Mouse (Mus musculus) thymus, postnatal 14 days (tissue): ENCODE results near the gene Sned1.
"Not testable (repeated sequence)": the region's sequence is repeated elsewhere in the genome, so short reads cannot be mapped to it uniquely, and the experiment has no call there.

ENCODE experiments used
- DNase-seq: peaks from one replicate; pipeline ENCODE4 v3.0.0; 2021

Gene Sned1

DNA sequence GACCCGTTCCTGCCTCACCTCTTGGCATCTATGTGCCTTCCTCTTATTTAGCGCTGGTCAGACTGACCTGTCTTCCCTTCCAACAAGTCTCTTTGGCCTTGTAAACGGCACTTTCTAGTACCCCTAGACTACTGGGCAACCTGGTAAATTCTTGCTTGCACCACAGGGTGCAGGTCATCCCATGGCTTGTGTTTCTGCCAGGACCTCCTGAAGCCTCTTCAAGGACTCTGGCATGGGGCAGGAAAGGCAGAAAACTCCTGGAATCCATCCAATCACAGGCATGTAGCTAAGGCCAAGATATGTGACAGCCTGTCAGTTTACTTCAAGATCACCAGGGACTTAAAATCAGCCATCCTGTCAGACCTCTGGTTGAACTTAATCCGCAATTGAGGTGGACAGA is 6.0 kb upstream of the Sned1 start:
- DNase-seq = no peak

DNA sequence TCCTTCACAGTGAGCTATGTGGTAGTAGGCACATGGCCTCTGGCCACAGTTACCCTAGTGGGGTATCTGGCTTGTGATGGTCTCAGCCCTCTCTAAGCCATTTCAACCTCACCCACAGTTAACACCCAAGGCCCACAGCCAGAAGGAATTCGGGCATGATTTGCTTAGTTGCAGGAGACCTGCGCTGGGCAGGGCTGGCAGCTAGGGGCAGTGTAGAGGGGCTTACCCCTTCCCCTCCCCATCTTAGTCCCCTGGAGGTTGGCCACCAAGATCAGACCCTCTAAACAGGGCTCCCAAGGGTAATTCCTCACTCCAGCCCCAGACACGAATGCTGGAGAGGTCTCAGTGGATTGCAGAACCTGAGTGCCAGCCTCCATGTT is 894 bp downstream of the Sned1 start:
- no peak for DNase-seq

DNA sequence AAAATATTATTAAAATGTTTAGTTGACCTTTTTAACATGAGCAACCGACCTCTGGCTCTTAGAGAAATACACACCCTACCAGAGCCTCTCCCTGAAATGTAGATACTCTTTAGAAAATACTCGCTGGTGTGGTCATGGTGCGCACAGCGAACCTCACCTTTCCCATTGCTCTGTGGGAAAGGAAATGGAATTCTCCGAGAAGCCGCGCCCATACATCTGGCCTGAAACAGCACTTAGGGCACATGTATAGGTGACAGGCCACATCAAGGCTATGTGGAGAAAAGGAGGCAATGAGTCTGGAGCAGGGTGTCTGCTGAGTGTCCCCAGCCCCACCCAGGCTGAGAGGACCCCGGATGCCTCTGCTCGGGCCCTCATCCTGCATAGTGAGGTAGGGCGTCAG is 2.0 kb downstream of the Sned1 start:
- DNase-seq = no peak

DNA sequence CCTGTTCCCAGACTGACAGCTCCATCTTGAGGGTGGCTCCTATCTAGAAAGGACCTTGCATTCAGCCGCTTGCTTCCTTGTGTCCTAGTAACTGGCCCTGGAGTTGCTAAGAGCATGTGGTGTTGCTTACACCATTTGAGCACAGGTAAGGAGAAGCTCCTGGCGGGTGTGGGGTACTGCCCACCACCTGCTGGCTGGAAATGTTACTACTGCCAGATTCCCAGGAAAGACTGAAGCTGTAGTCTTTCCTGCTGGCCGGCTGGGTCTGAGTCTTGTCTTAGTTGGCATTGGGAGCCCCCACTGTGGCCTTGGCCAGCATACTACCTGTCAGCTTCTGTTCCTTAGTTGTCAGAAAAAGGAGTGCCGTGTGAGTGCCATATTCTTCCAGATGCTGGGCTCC is 2.6 kb downstream of the Sned1 start:
- DNase-seq = no peak

DNA sequence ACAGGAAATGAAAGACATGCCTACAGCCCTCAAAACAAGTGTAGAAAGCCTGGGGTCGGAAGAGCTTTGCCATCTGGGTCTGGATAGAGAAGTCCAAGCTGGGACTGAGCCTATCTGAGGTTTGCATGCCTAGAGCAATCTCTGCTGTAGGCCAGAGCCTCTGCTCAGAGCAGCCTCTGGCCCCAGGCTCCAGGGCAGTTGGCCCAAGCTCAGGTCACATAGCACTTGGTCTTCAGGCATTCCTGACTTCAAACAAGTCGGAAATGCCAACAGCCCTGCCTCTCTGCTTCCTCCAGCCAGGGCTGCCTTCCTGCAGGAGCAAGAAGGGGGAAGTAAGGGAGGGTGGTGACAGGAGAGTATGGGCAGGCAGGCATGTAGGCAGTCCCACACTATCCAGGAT is 10.3 kb downstream of the Sned1 start:
- no peak for DNase-seq

DNA sequence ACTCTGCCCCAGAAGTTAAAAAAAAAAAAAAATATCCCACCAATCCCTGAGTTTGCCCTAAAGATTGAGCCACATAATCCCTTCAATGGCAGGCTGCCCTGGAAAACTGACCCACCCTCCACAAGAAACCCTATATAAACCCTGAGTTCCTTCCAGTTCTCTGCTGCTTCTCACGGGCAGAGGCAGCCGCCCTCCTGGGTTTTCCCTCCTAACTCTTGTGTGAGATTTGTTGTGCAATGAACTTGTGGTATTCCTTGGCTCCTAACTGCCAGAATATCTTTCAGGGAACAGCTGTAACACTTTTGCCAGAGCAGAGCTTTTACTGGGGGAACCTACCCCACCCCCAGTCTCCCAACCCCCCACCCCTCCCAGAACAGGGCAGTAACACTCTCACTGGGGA is 16.9 kb downstream of the Sned1 start:
- DNase-seq = no peak

DNA sequence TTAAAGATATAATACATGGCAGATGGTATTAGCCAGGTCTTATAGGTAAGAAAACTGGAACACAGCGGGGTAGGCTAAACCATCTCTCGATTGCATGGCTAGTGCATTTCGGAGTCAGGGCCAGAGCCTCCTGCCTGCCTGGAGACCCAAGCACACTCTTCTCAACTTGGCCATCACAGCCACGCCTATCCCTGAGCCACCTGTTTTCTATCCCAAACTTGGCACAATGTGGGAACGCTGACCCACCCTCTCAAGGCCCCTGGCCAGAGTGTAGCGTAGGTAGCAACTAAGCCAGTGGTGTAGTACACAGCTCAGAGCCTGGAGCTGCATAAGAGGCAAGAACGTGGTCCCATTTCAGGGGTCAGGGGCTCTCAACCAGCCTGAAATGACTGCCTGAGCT is 20.1 kb downstream of the Sned1 start:
- no peak for DNase-seq

DNA sequence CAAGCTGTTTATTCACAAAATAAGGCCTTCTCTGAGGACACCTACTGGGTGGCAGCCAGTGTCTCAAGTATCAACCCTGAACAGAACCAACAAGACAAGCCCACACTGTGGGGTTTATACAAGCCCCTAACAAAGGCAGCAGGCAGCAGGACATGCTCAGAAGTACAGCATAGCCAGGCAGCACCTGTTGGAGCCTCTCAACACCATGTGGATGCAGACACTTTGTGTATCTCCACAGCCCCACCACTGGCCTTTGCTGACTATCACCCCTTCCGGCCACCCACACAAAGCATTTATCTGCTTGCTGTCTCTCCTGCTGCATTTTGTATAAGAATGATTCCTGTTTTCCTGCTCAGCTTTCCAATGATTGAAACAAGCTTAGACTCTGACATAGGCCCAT is 21.9 kb downstream of the Sned1 start:
- no peak for DNase-seq

DNA sequence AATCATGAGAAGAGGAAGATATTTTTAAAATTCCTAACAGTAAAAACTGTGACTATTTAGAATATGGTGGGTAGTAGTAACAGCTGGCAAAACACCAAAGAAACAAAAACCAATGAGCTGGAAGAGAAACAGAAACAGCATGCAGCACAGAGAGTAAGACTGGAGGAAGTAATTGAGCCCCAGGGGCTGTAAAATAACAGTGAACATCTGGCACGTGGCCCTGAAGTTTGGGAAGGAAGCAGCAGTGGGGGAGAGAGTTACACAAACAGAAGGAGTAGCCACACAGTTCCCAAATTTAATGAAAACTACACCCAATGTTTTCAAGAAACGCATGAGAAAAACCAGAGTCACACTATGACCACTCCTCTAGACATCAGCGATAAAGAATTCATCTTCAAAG is 31.6 kb downstream of the Sned1 start:
- DNase-seq = no peak

DNA sequence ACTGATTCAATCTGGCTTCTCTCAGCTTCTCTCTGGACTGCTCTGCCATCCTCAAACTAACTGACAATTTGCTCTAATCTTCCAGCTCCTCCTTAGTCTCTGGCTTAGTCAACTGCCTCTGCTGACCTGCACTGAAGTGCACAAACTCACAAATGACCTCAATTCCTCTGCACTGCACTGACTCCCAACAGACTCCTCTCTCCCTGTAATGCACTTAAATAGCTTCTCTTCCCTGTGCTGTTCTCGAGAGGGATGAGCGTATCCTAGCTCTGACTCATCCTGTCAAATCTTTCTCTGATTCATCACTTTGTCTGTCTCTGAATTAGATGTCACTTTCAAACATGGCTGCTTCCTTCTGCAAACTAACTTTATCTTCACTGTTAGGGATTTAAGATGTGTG is 32.6 kb downstream of the Sned1 start:
- no peak for DNase-seq

DNA sequence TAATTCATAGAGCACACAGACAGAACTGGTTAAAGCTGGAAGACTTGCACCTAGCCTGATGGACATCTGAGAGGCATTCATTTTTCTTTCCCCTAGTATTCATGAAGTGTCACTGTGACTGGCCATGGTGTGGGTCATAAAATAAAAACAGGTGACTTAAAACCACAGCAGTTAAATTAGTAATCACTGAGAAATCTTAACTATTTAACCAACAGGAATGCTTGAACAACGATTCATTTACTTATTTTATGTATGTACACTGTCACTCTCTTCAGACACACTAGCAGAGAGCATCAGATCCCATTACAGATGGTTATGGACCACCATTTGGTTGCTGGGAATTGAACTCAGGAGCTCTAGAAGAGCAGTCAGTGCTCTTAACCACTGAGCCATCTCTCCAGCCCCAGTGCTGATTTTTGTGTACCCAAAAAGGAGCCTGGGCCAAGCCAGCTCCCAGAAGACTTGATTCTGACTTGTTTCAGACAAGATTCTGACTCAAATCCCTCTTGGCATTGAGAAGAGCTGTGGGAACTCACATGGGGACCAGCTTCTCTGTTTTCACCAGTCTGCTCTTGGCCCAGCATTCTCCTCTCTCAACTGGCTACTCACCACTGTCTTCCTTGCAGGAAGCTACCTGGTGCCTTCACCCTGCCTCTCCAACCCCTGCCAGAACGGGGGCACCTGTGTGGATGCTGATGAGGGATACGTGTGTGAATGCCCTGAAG is 35.0 kb downstream of the Sned1 start:
- no peak for DNase-seq

DNA sequence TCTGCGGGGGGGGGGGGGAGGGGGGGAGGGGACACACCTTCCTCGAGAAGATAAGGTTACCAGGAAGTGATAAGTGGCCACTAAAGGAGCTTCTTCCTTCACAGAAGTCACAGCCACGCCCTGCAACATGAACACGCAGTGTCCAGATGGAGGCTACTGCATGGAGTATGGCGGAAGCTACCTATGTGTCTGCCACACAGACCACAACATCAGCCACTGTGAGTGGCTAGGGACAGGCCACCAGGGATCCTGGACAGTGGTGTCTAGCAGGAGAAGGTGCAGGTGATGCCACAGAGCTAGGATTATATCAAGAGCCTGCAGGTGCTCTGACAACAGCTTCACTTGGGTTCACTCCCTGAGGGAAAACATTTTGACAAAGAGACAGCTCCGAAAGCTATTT is 36.1 kb downstream of the Sned1 start:
- DNase-seq = no peak

DNA sequence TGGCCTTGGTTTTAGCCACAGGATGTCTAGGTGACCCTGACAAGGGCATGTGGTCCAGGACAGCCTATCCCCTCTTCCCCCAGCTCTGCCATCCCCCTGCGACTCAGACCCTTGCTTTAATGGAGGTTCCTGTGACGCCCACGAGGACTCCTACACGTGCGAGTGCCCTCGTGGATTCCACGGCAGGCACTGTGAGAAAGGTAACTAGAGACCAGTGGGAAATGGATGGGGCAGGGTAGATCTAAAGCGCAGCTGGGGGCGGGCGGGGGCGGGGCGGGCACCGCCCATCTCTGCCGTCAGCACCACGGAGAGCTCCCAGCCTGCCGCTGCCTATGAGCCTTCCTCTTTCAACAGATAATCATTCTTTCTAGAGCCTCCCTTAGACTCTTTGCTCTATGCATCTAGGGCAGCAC is 36.8 kb downstream of the Sned1 start:
- peak; percentile 66 for DNase-seq

DNA sequence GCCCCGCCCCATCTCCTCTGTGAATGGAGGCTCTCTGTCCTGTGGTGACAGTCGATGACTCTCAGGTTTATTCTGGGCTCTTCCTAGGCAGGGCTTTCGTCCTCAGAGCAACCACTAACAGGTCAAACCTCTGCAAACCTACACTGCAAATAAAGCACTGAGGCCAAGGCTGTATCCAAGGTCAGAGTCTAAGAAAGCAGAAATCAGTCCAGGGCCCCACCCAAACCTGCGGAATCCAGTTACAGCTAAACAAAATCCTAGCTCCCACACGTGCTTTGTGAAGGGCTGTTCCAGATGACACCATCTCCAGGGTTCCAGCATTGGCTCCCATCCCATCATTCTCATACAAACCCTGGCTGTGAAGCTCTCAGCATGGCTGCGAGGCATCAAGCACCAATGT is 39.9 kb downstream of the Sned1 start:
- DNase-seq = no peak

DNA sequence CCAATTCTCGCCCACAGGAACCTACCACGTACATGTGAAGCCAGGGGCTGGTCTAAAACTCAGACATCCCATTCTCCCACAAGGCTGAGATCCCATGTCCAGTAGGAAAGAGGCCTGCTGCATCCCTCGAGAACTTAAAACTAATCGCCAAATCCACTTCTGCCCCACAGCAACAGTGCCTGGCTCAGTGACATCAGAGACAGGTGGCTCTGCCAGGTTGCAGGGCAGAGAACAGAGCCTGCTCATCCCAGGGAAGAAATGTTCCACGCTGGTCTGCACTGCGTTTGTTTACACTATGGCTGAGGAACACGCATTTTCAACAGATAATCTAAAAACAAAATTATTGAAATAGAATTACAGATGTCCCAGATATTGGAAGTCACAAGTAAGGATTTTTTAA is 41.4 kb downstream of the Sned1 start:
- DNase-seq = no peak

DNA sequence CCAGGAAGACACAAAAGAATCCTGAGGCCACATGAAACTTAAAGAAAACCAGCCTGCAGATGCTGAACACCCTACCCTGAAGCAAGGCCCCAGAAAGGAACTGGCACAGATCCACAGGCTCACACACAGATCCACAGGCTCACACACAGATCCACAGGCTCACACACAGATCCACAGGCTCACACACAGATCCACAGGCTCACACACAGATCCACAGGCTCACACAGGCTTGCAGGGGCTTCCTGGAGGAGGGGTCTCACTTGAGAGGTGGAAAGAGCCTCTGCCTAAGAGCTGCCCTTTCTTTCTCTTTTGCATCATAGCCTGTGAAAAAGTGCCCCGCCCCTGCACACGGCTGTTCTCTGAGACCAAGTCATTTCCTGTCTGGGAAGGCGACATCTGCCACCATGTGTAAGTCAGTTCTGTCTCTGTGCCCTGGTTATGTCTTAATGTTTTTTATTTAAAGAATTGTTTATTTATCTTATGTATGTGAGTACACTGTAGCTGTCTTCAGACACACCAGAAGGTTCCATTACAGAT is 54.1 kb downstream of the Sned1 start:
- DNase-seq = peak; percentile 18

DNA sequence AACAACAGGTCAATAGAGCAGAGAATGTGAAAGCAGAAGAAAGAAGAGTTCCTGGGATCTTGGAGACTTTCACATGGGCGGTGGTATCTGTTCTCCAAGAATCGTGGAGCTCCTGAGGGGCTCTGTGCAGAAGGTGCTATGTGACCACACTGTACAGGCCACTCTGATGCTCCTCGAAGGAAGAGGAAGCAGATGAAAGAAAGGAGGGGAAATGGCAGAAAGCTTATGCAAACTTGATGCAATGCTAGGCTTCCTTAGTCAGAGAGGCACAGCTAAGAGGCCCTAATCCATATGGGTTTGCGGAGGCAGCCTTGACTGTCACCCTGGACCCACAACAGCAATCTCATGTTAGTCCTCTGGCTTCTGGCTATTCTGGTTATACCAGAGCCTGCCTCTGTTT is 55.3 kb downstream of the Sned1 start:
- DNase-seq = no peak

DNA sequence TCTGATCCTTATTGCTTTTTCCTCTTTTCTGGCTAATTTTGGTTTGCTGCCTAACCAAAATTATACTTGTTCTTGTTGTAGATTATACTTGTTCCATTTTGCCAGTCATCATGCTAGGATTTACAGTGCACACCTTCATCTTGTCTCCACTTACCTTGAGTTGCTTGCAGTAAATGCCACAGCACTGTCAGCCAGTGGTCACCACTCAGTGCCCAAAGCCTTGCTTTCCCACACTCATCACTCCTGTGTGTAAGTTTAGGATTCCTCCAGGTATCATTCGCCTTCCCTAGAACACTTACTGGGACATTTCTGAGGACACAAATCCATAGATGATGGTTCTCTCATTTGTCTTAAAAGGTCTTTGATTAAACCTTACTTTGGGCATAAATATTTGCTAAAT is 56.0 kb downstream of the Sned1 start:
- DNase-seq = no peak

DNA sequence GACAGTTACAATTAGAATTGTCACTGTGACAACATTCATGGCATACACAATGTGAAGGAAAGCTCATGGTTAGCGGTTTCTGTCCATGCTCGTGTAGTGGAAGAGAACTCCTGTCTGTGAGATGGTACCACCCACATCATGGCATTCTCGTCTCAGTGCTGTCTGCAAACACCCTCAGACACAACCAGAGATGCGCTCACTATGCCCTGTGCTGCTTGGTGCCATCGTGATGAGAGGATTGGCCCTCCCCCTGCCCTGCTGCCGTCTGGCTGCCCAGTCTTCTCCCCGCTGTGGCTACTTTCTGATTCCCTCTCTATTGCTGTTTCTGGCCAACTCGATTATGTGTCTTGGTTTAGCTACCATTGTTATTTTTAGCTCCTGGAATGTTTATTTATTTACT is 56.4 kb downstream of the Sned1 start:
- DNase-seq = no peak

DNA sequence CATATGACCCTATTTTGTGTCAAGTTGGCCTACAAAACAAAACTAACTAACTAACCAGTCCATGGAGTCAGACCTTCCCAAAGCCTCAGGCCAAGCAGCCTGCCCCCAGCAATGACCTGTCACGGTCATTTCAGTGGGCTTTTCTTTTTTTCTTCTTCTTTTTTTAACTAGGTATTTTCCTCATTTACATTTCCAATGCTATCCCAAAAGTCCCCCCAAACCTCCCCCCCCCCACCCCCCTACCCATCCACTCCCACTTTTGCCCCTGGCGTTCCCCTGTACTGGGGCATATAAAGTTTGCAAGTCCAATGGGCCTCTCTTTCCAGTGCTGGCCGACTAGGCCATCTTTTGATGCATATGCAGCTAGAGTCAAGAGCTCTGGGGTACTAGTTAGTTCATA is 58.9 kb downstream of the Sned1 start:
- not testable (repeated sequence) for DNase-seq

DNA sequence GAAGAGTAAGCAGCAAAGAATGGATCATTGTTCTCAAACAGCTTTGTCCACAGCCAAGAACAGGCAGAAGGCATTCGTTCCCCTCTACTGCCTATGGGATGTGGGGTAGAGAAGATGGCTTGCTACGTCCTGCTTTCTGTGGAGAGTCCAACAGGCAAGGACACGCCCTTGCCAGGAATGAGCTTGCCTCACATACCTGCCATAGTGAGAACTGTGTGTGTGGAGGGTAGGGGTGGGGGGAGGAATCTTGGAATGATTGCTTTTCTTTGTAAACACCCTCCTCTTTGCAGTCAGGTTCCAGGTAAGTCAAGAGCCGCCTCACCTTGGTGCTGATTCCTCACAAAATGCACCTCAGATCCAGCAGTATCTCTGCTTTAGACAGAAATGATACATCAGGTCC is 64.2 kb downstream of the Sned1 start:
- no peak for DNase-seq

DNA sequence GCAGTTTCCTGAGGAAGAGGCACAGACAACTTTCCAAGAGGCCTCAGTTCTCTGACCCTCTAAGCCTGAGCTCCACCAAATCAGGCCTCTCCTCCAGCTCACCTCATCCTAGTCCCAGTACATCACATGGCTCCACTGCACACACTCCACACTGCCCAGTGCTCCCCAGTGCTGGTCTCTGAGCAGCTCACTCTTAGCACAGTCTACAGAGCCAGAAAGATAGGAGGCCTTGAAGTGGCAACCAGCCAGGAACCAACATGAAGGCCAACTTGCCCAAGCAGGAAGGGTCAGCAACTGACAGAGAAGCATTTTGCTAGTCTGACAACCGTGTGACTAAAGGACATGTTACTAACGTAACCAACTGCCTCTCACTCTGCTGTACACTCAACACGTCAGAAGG is 64.9 kb downstream of the Sned1 start:
- no peak for DNase-seq

DNA sequence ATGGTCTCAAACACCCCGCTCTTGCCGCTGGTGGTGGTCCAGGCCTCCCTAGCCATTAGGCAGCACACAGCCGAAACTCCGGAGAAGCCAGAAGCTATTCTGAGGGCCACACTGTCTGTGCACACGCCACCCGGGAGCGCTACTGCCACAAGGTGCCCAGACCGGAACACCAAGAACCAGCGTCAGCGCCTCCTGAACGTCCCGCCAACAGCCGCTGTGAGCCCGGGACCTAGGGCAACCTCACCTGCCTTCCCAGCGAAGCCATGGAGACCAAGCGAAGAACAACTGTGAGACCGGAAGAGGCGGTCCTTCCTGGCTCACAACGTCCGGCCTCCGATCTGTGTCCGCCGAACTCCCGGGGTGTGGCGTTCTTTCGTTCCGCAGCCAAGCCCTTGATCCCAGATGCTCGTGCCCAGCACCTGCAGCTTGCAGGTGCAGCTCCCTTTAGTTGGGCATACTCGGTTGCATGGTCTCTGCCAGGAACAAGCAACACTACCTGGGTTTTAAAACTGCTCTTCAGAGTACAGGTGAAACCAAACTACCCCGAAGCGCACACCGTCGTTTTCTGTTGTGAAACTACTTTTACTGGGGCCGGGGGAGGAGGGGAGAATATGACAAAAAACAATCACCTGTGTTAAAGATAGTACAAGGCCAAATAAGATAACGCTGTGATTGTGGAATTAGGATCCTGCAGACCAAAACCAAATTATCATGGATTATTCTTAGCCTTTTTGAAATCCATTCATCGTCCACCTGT is 70.1 kb downstream of the Sned1 start, which contains the start of gene Mterf4:
TSS of gene Mterf4 (minus strand) at position 335 of the 757 bp plus-strand sequence.
- DNase-seq = peak; percentile 84

DNA sequence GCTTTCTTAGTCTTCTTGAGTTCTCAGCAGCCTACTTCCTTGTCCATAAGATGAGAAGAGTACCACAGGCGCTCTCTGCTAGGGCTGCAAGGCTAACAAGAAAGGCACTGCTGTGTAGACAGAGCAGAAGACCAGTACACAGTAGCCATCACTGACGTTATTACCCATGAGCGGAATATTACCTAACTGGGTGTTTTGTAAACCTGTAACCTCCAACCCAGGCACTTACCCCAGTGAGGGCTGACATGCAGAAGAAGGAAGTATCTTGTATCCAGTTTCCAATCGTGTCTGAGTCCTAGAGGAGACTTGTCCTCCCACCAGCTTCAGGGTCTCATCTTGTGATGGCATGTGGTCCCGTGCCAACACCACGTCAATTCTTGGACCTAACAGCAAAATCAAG is 88.3 kb downstream of the Sned1 start:
- no peak for DNase-seq

DNA sequence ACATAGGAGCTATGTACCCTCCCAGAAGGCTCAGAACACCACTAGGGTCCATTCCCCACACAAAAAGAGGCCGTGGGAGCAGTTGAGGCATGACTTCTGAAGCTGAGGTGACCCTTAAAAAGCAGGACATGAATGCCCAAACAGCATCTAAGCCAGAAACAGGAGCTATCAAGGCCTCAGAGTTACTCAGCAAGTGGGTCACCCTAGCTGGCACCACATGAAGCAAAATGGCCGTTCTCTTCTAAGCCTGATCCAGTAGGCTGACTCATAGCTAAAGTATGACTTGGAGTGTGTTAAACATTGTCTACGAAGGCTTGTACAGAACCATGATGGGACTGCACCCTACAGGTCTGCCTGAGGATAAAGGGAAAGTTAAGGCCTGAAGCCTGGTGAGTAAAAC is 90.8 kb downstream of the Sned1 start:
- no peak for DNase-seq
